Mouse (Mus musculus) megakaryocyte, embryonic 14.5 days (primary cell): Measurements from ENCODE around the gene Samd3.

Experiments
- FLI1 ChIP-seq: IDR thresholded peaks from 2 replicates; pipeline ENCODE4 v1.6.1; 2012; ENCODE audit warnings: low read length, inconsistent platforms, mixed read lengths
- GATA1 ChIP-seq: IDR thresholded peaks from 3 replicates; pipeline ENCODE4 v1.6.1; 2012; ENCODE audit warnings: mixed read lengths, low read length, inconsistent platforms, borderline replicate concordance

GRCm38 (mm10) chr10:26314327-26314726 is 84.8 kb downstream of the Samd3 start:
- TF ChIP-seq GATA1 (no peak), FLI1 (no peak)
